24 mouse cellular contexts compared by ENCODE assay signal in genomic region chr9:74655956-74656355, GRCm38 (mm10).
"Had no signal": no experiment of that assay in that cellular context is flagged by ENCODE, and none has a peak within 500 bp of the region (broad histone marks: within the 10 kb centered on the region; RNA-seq: fewer than 3 reads in every experiment).

No protein-coding gene starts in this region.

- DNase-seq: gastrocnemius, adult 2 months; gastrocnemius, postnatal 10 days; gastrocnemius, postnatal 25 days; heart, adult 18-20 months; heart, postnatal 10 days; heart, postnatal 4 days; kidney, adult 18-20 months; kidney, adult 8-10 months; kidney, postnatal 10 days; kidney, postnatal 25 days; kidney, postnatal 4 days; liver, embryonic 13.5 days had no signal

- H3K27ac ChIP-seq: gastrocnemius, adult 2 months; heart, embryonic 10.5 days; hindbrain, embryonic 10.5 days; hindbrain, embryonic 12.5 days; hindbrain, embryonic 15.5 days; intestine, embryonic 15.5 days; layer of hippocampus, adult 2 months; limb, embryonic 10.5 days; limb, embryonic 12.5 days; liver, embryonic 13.5 days; liver, embryonic 15.5 days had no signal

- H3K4me3 ChIP-seq: gastrocnemius, adult 2 months; heart, embryonic 10.5 days; heart, embryonic 12.5 days; hindbrain, embryonic 10.5 days; hindbrain, embryonic 12.5 days; hindbrain, embryonic 15.5 days; intestine, embryonic 15.5 days; limb, embryonic 10.5 days; limb, embryonic 12.5 days; liver, embryonic 13.5 days; liver, embryonic 15.5 days had no signal

- H3K9me3 ChIP-seq: heart, embryonic 10.5 days; heart, embryonic 12.5 days; hindbrain, embryonic 10.5 days; hindbrain, embryonic 12.5 days; hindbrain, embryonic 15.5 days; intestine, embryonic 15.5 days; limb, embryonic 10.5 days; limb, embryonic 12.5 days; liver, embryonic 13.5 days; liver, embryonic 15.5 days had no signal

- ATAC-seq: inflammation-experienced regulatory T-cells, adult 6 months; intestine, embryonic 15.5 days; intestine, postnatal 0 days had no signal

- H3K4me1 ChIP-seq: heart, embryonic 10.5 days; heart, embryonic 12.5 days; hindbrain, embryonic 10.5 days; hindbrain, embryonic 15.5 days; intestine, embryonic 15.5 days; limb, embryonic 10.5 days; limb, embryonic 12.5 days; liver, embryonic 13.5 days; liver, embryonic 15.5 days had no signal

- H3K36me3 ChIP-seq: heart, embryonic 10.5 days; heart, embryonic 12.5 days; hindbrain, embryonic 10.5 days; hindbrain, embryonic 12.5 days; hindbrain, embryonic 15.5 days; intestine, embryonic 15.5 days; limb, embryonic 10.5 days; limb, embryonic 12.5 days; liver, embryonic 13.5 days; liver, embryonic 15.5 days had no signal

- H3K4me2 ChIP-seq: heart, embryonic 12.5 days; hindbrain, embryonic 12.5 days; hindbrain, embryonic 15.5 days; intestine, embryonic 15.5 days; limb, embryonic 12.5 days; liver, embryonic 13.5 days had no signal

- H3K27me3 ChIP-seq: heart, embryonic 12.5 days; hindbrain, embryonic 12.5 days; hindbrain, embryonic 15.5 days; intestine, embryonic 15.5 days; limb, embryonic 12.5 days; liver, embryonic 13.5 days; liver, embryonic 15.5 days had no signal

- H3K9ac ChIP-seq: heart, embryonic 12.5 days; hindbrain, embryonic 12.5 days; hindbrain, embryonic 15.5 days; intestine, embryonic 15.5 days; limb, embryonic 12.5 days; liver, embryonic 13.5 days; liver, embryonic 15.5 days had no signal
